Mouse (Mus musculus): ENCODE results near the gene Slc47a1.
"Not testable (repeated sequence)": the region's sequence is repeated elsewhere in the genome, so short reads cannot be mapped to it uniquely, and the experiment has no call there.

Gene Slc47a1

DNA sequence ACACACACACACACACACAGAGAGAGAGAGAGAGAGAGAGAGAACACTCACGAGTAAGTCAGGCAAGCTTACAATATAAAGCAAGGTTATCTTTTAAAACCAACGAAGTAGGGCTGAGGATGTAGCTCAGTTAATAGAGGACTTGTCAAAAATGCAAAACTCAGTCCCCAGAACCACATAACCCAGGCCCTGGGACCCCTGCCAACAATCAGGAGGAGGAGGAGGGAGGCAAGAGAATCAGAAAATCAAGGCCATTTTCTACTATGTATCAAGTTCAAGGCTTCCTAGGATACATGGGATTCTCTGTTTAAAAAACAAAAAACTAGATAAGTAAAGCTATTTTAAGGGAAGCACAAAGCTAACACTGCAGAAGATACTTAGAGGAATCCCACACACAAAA is 61.3 kb downstream of the Slc47a1 start:
- DNase-seq, result no peak

DNA sequence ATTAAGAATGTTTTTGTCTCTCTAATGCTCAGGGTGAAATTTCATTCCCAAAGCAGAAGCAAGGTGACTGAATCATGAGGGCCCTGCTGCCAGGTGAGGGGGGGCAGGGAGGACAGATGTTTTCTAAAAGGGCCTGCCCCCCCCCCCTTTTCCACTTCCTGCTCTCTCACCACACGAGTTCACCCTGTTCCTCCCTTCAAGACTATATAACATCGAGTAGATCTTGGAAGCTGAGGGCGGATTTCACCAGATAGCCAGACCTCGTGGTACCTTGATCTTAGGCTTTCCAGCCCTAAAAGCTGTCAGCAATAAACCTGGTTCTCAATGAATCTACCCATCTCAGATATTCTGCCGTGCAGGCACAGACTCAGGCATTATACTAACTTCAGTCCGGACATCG is 67.8 kb downstream of the Slc47a1 start:
- no peak for DNase-seq

DNA sequence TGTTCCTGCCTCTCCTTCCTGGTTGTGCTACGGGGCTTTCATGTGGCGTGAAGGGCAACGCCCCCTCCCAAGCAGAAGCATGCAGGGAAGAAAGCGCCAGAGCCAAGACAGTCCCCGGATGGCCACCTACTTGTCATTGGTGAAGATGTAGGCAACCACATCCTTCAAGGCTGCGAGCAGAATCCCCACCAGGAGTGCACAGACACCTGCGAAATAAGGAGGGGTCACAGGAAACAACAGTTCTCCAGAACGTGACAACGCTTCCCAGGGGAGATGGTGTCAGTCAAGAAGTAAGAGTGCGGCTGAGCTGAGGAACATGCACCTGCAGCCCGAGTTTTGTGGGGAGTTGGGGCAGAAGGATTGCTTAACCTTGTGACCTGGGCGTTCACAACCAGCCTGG is 68.3 kb downstream of the Slc47a1 start:
- DNase-seq, result no peak

GRCm38 (mm10) chr11:61307795-61308194 is 70.3 kb downstream of the Slc47a1 start:
- no peak for DNase-seq

DNA sequence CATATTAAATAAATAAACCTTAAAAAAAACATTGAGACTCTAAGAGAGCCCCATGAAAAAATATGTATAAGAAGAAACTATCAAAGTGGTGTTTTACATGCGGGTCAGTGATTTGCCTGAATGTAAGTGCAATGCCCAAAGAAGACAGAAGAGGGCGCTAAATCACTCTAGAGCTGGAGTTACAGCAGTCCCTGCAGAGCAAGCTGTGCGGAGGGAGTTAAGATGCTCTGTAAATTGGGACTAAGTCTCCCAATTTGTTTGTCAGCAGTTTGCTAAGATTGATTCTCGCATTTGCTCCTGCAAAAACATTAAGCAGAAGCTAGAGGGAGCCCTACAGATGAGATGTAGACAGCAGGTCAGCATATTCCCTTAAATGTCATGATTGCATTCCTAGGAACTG is 72.8 kb downstream of the Slc47a1 start:
- peak; percentile 41 to 56 for DNase-seq

DNA sequence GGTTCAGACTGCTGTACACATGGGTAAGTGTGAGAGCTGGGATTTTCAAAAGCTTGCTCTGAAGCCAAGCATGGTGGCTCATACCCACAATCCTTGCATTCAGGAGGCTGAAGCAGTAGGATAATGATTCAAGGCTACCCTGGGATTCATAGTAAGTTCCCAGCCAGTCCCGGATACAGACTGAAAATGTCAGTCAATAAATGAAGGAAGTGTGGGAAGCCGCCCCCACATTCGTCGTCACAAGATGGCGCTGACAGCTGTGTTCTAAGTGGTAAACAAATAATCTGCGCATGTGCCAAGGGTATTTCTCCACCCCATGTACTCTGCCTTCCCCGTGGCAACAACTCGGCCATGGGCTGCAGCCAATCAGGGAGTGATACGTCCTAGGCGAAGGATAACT is 73.6 kb downstream of the Slc47a1 start:
- DNase-seq, result not testable (repeated sequence)

- DNase-seq, result no peak
These were observed 77.3 kb downstream of the Slc47a1 start for GRCm38 (mm10) chr11:61300716-61301392.

GRCm38 (mm10) chr11:61300205-61300604 is 77.9 kb downstream of the Slc47a1 start:
- DNase-seq, result no peak

DNA sequence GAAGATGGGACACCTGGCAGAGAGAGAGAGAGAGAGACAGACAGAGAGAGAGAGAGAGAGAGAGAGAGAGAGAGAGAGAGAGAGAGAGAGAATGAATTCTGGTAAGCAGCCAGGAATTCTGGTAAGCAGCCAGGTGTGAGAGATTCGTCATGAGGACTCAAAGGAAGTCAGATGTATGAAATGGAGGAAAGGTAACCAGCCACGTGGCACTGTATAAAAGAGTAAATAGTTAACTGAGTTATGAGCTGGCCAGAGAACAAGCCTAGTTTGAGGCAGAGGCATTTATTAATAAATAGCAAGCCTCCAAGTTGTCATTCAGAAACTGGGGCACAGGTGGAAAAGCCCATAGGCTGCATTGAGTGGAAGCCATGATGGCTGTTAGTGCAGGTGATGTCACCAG is 80.2 kb downstream of the Slc47a1 start:
- DNase-seq, result no peak

DNA sequence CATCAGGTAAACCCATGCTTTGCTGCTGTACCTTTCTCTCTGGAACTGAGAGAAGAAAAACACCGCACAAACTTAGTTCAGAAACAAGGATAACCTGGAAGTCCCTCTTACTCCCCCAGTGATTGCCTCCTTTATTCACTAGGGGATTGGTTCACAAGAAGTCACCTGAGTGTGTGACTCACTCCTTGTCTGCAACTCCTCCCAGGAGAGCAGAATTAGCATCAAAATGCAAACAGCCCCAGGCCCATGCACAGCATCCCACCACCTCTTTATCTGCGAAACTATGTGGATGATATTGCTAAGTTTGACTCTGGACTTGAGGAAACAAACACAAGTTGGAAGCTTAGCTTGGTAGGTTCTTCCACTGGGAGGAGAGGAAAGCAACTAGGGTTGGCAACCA is 80.8 kb downstream of the Slc47a1 start:
- DNase-seq, result no peak

- DNase-seq, result no peak
These were observed 81.6 kb downstream of the Slc47a1 start for GRCm38 (mm10) chr11:61296556-61296955.

- no peak for DNase-seq
These were observed 82.6 kb downstream of the Slc47a1 start for GRCm38 (mm10) chr11:61295556-61295955.

DNA sequence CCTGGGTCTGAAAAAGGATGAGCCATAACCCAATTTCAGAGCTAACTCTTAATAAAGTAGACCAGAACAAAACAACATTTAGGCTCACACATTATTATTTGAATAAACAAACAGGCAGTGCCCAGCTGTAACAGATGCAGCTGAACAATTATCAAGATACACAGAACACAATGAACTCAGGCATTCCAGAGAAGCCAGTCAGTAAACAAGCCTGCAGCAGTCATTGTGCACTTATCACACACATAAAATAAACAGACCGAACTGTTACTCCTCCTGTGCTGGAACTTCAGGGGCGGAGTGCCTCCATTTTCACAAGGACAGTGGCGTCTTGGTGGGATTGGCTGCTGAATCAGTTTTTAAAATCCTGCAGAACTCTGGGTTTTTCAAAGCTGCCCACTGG is 83.7 kb downstream of the Slc47a1 start:
- no peak for DNase-seq

Measured in cerebellum, postnatal 10 days (tissue).